Mouse (Mus musculus): Measurements from ENCODE around the gene Itprip.

DNA sequence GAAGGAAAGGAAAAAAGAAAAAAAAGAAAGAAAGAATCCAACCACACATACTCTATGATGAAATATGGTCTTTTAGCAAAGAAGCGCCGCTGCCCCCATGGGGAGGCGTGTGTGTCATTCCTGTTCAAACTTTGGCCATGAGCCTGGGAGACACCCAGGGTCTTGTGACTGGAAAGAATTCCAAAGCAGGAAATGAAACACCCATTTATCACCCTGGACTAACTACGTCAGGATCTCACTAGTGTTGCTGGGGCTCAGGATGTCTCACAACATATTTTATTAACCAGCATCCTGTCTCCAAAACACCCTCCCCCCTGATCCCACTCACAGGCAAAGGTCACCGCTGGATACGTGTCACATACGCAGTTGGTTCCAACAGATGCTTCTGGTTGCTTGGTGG lies 32.5 kb downstream of the Itprip start:
- TF ChIP-seq CTCF (IDR thresholded peaks at IDR 0.05; ENCODE audit: low read depth, low read length) (no peak), POLR2A (IDR thresholded peaks at IDR 0.05; ENCODE audit: borderline replicate concordance, low read depth, low read length) (no peak)
